Mouse (Mus musculus) small intestine, adult 2 months (tissue): ENCODE data around the gene Adar.

Experiments
- CTCF ChIP-seq: fragments of 200-500 bp; IDR thresholded peaks from 2 replicates; pipeline ENCODE4 v1.5.1; 2012; ENCODE audit warnings: low read depth, mild to moderate bottlenecking, control low read depth, inconsistent platforms, low read length, moderate library complexity, mixed read lengths; ENCODE audit not compliant: insufficient replicate concordance, insufficient read length; ENCODE audit errors: extremely low read depth
- POLR2A ChIP-seq: fragments of 200-500 bp; IDR thresholded peaks from 2 replicates; pipeline ENCODE4 v1.6.1; 2012; ENCODE audit warnings: low read depth, mild to moderate bottlenecking, control low read depth, inconsistent platforms, low read length, moderate library complexity

GRCm38 (mm10) chr3:89732091-89732490 lies 17.3 kb downstream of the Adar start:
- TF ChIP-seq CTCF (no peak), POLR2A (no peak)
